Mouse (Mus musculus): Measurements from ENCODE around the gene Isg15. TPM values are rescaled to one million over a fixed set of nuclear protein-coding genes. Genes with fewer than 3 reads are reported as not detected.

Gene Isg15
- under 1 TPM in 1 of 2 experiments, not detected in 1; 0.49 TPM for total RNA-seq (2021)

DNA sequence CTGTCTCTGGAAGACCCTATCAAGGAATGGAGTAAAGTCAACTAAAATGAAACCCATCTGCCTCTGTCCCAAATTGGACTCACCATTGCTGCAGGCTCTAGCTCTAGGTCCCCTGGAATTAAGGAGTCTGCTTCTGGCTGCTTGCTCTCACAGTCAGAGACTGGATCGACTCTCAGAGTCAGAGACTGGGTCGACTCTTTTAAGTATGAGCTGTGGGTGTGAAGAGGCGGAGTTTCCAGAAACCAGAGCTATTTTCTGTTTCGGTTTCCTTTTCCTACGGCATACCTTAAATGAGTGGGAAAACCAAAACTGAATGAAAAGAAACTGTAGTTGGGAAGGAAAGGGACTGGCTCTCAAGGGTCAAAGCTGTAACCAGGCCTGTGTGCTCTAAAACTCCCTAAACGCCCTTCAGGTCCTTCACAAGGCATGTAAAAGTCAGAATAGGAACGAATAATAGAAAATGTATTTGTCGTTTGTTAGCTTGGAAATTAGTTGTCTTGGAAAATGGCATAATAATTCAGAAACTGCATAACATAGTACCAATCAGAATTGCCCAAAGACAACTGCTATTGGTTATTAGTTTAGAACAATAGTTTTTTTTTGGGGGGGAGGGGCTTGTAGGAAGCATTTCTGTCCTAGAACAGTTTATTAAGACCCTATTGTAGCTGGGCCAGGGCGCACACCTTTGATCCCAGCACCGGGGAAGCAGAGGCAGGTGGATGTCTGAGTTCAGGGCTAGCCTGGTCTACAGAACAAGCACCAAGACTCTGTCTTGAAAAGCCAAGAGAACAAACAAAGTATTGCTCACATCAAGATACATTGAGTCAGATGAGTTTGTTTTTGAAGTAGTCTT is at the start of gene Isg15:
Gene Isg15, minus strand, starts transcription at position 196 of the 853 bp plus-strand sequence.
- DNase-seq (ENCODE audit: extremely low spot score in 1 of 2, low spot score in 1 of 2): no peak

- no peak for DNase-seq (ENCODE audit: extremely low spot score in 1 of 2, low spot score in 1 of 2)
Measured at GRCm38 (mm10) chr4:156249567-156249966, 48.9 kb upstream of the Isg15 start.

GRCm38 (mm10) chr4:156236651-156237447 is 36.2 kb upstream of the Isg15 start:
- DNase-seq (ENCODE audit: extremely low spot score in 1 of 2, low spot score in 1 of 2): no peak

DNA sequence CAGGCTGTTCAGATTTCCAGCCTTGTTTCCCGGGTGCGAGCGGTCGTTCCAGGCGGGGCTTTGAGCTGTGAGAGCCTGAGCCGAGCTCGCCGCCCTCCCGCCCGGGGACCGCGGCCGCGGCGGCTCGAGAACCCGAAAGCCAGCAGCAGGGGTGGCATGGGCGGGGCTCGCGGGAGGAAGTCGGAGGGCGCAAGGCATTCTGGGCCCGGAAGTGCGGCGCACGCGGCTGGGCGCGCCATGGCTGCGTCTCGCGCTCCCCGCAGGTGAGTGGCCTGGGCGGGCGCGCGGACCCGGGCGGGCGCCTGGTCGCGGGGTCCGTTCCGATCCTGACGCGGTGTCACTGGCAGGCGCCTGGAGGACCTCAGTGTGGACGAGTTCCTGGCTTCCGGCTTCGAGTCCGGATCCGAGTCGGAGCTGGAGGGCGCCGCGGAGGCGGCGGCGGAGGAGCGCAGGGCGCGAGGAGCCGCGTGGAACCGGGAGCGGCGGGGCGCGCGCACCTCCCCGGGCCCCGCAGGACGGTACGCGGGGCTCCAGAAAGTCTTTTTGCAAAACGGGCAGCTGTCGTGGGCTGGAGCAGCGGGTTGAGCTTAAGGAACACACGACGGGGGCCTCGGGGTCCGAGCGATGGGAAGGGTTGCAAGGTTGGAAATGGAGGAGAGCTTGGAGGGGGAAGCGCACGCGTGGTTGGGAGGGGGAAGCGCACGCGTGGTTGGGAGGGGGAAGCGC is 35.4 kb upstream of the Isg15 start, which contains the start of gene Noc2l:
Gene Noc2l, plus strand, starts transcription at position 203 of the 726 bp plus-strand sequence.
- DNase-seq (ENCODE audit: extremely low spot score in 1 of 2, low spot score in 1 of 2): peak; percentile 72 to 83

GRCm38 (mm10) chr4:156235360-156235770 is 34.7 kb upstream of the Isg15 start:
- DNase-seq (ENCODE audit: extremely low spot score in 1 of 2, low spot score in 1 of 2): no peak

GRCm38 (mm10) chr4:156234701-156235213 is 34.1 kb upstream of the Isg15 start, which contains the start of gene Plekhn1:
TSS of gene Plekhn1 (minus strand) at chr4:156234857.
- DNase-seq (ENCODE audit: extremely low spot score in 1 of 2, low spot score in 1 of 2): peak; percentile 65 to 69

DNA sequence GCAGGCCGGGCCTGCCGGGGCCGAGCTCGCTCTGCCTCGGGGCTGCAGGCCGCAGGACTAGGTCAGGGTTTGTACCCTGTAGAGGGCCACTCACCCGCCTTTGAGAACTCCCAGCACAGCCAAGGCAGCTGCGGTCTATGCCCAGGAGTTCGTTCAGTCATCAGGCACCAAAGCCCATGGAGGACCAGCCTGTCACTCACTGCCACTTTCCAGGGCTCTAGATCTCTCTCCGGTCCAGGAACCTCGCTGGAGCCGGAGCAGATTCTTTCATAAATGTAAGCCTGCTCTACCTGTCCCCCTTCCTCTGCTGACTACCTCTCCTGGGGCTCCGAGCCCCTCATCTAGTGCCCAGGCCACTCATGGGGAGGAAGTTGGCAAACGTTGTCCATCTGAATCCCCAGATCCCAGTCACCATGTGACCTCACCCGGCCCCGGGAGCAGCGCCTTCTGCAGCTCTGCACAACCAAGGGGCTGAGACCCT is 33.4 kb upstream of the Isg15 start:
- no peak for DNase-seq (ENCODE audit: extremely low spot score in 1 of 2, low spot score in 1 of 2)

DNA sequence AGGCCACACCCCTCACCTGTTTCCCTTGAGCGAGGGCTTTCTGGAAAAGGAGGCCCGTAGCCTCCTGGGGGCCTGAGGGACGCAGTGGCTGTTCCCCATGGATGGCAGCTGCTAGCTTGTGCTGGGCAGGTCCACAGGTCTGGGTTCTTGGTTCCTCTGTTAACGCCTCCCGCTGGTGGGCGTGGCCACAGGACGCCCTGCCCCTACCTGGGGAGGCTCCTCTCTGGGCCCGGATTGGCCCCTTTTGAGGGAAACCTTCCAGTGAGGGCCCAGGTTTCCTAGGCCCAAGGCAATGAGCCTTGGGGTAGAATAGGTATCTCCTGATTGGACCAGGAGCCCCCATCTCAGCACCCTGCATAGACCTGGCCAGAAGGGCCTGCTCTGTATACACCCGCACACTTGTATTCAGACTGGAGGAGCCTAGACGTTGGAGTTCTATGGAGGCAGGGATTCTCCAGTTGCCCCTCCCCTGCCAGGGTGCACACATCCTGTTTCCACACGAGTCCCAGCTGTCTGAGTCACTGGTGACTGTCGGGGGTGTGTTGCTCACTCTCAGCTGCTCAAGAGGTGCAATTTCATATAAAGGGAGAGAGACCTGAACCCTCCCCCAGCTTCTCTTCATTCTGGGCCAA is 27.9 kb upstream of the Isg15 start:
- DNase-seq (ENCODE audit: extremely low spot score in 1 of 2, low spot score in 1 of 2): no peak

- no peak for DNase-seq (ENCODE audit: extremely low spot score in 1 of 2, low spot score in 1 of 2)
Measured at GRCm38 (mm10) chr4:156227752-156228392, 27.3 kb upstream of the Isg15 start.

- DNase-seq (ENCODE audit: extremely low spot score in 1 of 2, low spot score in 1 of 2): no peak
Measured at GRCm38 (mm10) chr4:156224276-156224675, 23.7 kb upstream of the Isg15 start.

DNA sequence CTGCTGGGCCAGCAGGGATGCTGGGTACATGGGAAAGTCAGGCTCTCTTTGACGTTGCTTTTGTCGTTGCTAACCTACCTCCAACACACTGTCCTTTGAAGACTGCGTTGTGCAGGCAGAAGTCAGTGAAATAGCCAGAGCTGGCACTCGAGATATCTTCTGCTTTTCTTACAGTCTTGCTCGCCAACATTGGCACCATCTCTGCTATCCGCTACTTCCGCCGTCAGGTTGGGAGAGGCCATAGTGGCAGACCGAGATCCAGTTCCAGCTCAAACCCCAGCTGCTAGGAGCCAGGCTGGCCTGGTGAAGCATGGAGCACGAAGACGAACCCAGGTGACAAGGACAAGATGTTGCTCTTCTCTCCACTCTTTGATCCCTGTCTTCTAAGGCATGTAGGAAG is 19.3 kb upstream of the Isg15 start:
- no peak for DNase-seq (ENCODE audit: extremely low spot score in 1 of 2, low spot score in 1 of 2)

GRCm38 (mm10) chr4:156217838-156218237 is 17.2 kb upstream of the Isg15 start:
- DNase-seq (ENCODE audit: extremely low spot score in 1 of 2, low spot score in 1 of 2): no peak

DNA sequence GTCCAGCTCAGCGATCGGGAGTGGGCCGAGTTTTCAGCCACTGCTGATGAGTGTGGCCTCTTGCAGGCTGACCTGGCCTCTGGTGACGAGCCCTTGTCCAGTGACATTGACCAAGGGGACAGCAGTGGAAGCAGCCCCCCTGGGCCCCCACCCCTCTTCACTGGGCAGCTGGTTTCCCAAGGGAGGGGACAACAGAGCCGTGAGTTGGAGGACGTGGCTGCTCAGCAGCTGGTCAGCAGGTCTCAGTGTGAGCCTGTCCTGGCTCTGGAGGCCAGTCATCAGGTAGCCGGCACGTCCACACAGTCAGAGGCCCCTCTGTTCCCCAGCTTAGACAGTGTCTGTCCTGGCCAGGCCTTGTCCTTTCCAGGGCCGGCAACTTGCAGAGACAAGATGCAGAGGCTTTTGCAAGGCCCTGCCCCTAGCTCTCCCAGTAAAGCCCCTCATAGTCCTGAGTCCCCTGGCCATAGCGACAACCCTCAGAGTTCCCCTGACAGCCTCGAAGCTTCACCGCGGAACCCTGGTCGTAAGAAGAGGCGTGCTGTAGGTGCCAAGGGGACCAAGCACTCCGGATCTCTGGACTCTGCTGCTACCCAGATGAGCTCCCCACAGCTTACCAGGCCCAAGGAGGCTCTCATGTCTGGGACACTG is 16.5 kb upstream of the Isg15 start:
- no peak for DNase-seq (ENCODE audit: extremely low spot score in 1 of 2, low spot score in 1 of 2)

GRCm38 (mm10) chr4:156216196-156216595 is 15.6 kb upstream of the Isg15 start:
- DNase-seq (ENCODE audit: extremely low spot score in 1 of 2, low spot score in 1 of 2): no peak

- no peak for DNase-seq (ENCODE audit: extremely low spot score in 1 of 2, low spot score in 1 of 2)
Measured at GRCm38 (mm10) chr4:156215649-156216048, 15.0 kb upstream of the Isg15 start, which contains the start of gene Perm1. TSS of gene Perm1 (plus strand) at chr4:156215868.

- DNase-seq (ENCODE audit: extremely low spot score in 1 of 2, low spot score in 1 of 2): no peak
Measured at GRCm38 (mm10) chr4:156213134-156213533, 12.5 kb upstream of the Isg15 start.

- DNase-seq (ENCODE audit: extremely low spot score in 1 of 2, low spot score in 1 of 2): no peak
Measured at GRCm38 (mm10) chr4:156209963-156210635, 9.5 kb upstream of the Isg15 start.

DNA sequence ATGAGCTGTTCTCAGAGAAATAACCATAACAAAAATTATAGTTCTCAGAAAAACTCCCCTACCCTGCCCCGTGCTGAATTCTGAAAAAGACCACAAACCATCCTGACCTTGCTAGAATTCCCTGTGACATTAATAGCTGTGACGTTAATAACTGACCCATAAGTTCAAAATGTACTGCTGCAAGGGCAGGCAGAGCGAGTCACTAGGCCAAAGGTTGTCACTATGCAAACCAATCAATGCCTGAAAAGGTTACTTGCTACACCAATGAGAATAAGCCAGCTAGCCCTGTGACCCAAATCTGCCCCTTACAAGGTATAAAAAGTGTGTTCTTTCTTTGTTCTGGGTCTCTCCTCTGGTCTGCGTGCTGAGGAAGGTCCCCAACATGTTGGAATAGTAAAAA is 8.3 kb upstream of the Isg15 start:
- no peak for DNase-seq (ENCODE audit: extremely low spot score in 1 of 2, low spot score in 1 of 2)
